Mouse (Mus musculus): ENCODE results near the gene Gm45716.

DNA sequence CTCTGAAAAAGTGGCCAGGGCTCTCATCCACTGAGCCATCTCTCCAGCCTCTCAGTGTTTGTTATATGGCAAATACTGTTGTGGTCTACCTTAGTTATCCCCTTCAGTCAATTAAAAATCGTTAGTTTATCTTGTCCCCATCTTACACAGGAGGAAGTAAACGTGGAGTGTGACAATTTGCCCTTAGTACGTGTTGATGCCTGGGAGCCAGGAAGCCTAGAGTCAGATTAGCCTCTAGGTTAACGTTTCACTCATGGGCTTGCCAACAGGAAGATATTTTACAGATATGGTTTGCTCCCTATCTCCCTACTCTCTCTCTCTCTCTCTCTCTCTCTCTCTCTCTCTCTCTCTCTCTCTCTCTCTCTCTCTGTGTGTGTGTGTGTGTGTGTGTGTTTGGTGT, 95.7 kb downstream of the Gm45716 start:
- TF ChIP-seq GATA1 (IDR thresholded peaks at IDR 0.05; ENCODE audit: borderline replicate concordance, low read length) (no peak), FLI1 (IDR thresholded peaks at IDR 0.05; ENCODE audit: low read length) (no peak)

All from megakaryocyte, embryonic 14.5 days (primary cell).